Mouse (Mus musculus) kidney, adult 9 months (tissue): ENCODE data around the gene Hvcn1.

ENCODE experiments used
- DNase-seq: peaks from one replicate; pipeline ENCODE4 v3.0.0; 2022

The Hvcn1 gene

GRCm38 (mm10) chr5:122235196-122235836 is 28.7 kb downstream of the Hvcn1 start:
- no peak for DNase-seq

- no peak for DNase-seq
Observed at GRCm38 (mm10) chr5:122237200-122237599, 30.6 kb downstream of the Hvcn1 start.

- DNase-seq = no peak
Observed at GRCm38 (mm10) chr5:122239618-122240017, 33.0 kb downstream of the Hvcn1 start.

- DNase-seq = peak; percentile 78
Observed at GRCm38 (mm10) chr5:122240521-122240920, 33.9 kb downstream of the Hvcn1 start.

GRCm38 (mm10) chr5:122240989-122241388 is 34.4 kb downstream of the Hvcn1 start:
- DNase-seq = no peak

- no peak for DNase-seq
Observed at GRCm38 (mm10) chr5:122242521-122243123, 36.0 kb downstream of the Hvcn1 start.

GRCm38 (mm10) chr5:122243781-122244523 is 37.3 kb downstream of the Hvcn1 start:
- DNase-seq = no peak

- DNase-seq = no peak
Observed at GRCm38 (mm10) chr5:122245186-122245585, 38.6 kb downstream of the Hvcn1 start.

- DNase-seq = no peak
Observed at GRCm38 (mm10) chr5:122246547-122247167, 40.1 kb downstream of the Hvcn1 start.

- no peak for DNase-seq
Observed at GRCm38 (mm10) chr5:122247529-122247928, 40.9 kb downstream of the Hvcn1 start.

- DNase-seq = no peak
Observed at GRCm38 (mm10) chr5:122247934-122248333, 41.3 kb downstream of the Hvcn1 start.

GRCm38 (mm10) chr5:122249281-122249680 is 42.7 kb downstream of the Hvcn1 start:
- no peak for DNase-seq

- DNase-seq = no peak
Observed at GRCm38 (mm10) chr5:122251895-122252606, 45.4 kb downstream of the Hvcn1 start.

- DNase-seq = no peak
Observed at GRCm38 (mm10) chr5:122258027-122258741, 51.6 kb downstream of the Hvcn1 start.

GRCm38 (mm10) chr5:122262104-122262503 is 55.5 kb downstream of the Hvcn1 start:
- no peak for DNase-seq

- peak; percentile 88 for DNase-seq
Observed at GRCm38 (mm10) chr5:122263933-122264905, 57.6 kb downstream of the Hvcn1 start, which contains the start of gene Tctn1. Tctn1 (minus strand) TSS chr5:122264460.

GRCm38 (mm10) chr5:122265187-122265586 is 58.6 kb downstream of the Hvcn1 start:
- no peak for DNase-seq

GRCm38 (mm10) chr5:122265942-122266341 is 59.3 kb downstream of the Hvcn1 start:
- no peak for DNase-seq

GRCm38 (mm10) chr5:122267136-122267535 is 60.5 kb downstream of the Hvcn1 start:
- no peak for DNase-seq

- DNase-seq = peak; percentile 85
Observed at GRCm38 (mm10) chr5:122267899-122268298, 61.3 kb downstream of the Hvcn1 start.
